Mouse (Mus musculus) liver, adult 2 months (tissue): ENCODE data around the gene Lama4.

Experiments
- CTCF ChIP-seq: fragments of 200-500 bp; IDR thresholded peaks from 2 replicates; pipeline ENCODE4 v1.5.1; 2011; ENCODE audit warnings: low read depth, low read length, control low read depth
- POLR2A ChIP-seq: fragments of 200-500 bp; IDR thresholded peaks from 2 replicates; pipeline ENCODE4 v1.6.1; 2011; ENCODE audit warnings: low read length, control low read depth; ENCODE audit not compliant: insufficient read depth; ENCODE audit errors: extremely low read depth

DNA sequence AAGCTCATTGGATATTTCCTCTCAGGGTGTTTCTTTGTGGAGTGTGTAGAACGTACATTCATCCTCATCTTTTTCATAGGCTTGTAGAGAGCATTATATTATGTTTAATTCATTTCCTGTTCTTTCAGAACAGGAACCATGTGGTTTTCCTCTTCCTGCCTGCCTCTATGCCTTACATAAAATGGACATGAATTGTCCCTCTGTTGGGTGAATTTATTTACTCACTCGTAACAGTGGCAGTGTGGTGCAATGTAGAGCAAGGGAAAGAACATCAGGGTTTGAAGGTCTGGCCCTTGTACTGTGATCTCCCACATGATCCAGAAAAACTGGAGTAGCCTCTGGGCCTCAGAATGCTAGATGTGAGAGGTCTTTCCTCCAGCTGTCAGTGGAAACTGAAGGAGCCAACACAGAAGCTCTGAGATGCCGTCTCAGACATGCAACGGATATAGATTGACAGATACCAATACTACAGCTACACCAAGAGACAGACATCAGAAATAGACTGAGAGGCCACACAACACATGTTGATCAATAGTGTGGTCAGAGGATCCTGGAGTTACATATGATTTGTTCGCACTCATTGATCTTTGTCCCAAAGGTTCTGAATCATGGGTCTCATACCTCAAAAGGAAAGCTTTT is 58.4 kb downstream of the Lama4 start:
- TF ChIP-seq POLR2A (no peak), CTCF (no peak)
